ENCODE assay signal across 8 mouse cellular contexts in genomic region chr5:134507307-134507706, GRCm38 (mm10). TPM values are rescaled to one million over a fixed set of nuclear protein-coding genes. Genes with fewer than 3 reads are reported as not detected.
DNase-seq lines count a peak whose midpoint lies in the region; ATAC-seq lines count a peak whose summit lies in the region.

No protein-coding gene starts in this region.

- H3K9ac ChIP-seq in liver, embryonic 12.5 days = no peak overlapping the region
- H3K9ac ChIP-seq in forebrain, embryonic 16.5 days (replicated peaks; ENCODE audit: low read depth, low read length) = no peak overlapping the region

- H3K4me3 ChIP-seq in liver, embryonic 12.5 days = no peak overlapping the region
- H3K4me3 ChIP-seq in forebrain, embryonic 16.5 days (replicated peaks; ENCODE audit: low read length) = no peak overlapping the region
- no peak overlapping the region for H3K4me3 ChIP-seq in limb, embryonic 10.5 days

- no peaks in the 10 kb centered on the region for H3K9me3 ChIP-seq in liver, embryonic 12.5 days (replicated peaks)
- no peaks in the 10 kb centered on the region for H3K9me3 ChIP-seq in forebrain, embryonic 16.5 days (ENCODE audit: control insufficient read depth, low read length)
- no peaks in the 10 kb centered on the region for H3K9me3 ChIP-seq in limb, embryonic 10.5 days (replicated peaks)

- peak; percentile 68 for DNase-seq in liver
- peak; percentile 74 for DNase-seq in cerebellum, adult 11-12 months
- DNase-seq in limb, embryonic 10.5 days (ENCODE audit: low spot score) = peak; percentile 74
- DNase-seq in neural tube, embryonic 10.5 days (ENCODE audit: extremely low spot score, low spot score) = peak; percentile 76
- peak; percentile 91 for DNase-seq in splenic B cell, adult 2 months (ENCODE audit: low read depth, low spot score)

- 14% methylated on average over 10 of the region's 10 CpGs for WGBS in liver, embryonic 12.5 days (ENCODE audit: insufficient replicate concordance)
- WGBS in forebrain, embryonic 16.5 days = 26% methylated on average over 10 of the region's 10 CpGs
- WGBS in limb, embryonic 10.5 days = 26% methylated on average over 10 of the region's 10 CpGs

- no peak overlapping the region for H3K4me2 ChIP-seq in liver, embryonic 12.5 days
- no peak overlapping the region for H3K4me2 ChIP-seq in forebrain, embryonic 16.5 days (ENCODE audit: low read length)

- H3K4me1 ChIP-seq in liver, embryonic 12.5 days = no peaks in the 10 kb centered on the region
- peaks cover 12% of the 10 kb centered on the region for H3K4me1 ChIP-seq in forebrain, embryonic 16.5 days (replicated peaks; ENCODE audit: control insufficient read depth, insufficient read depth, low read length)
- H3K4me1 ChIP-seq in limb, embryonic 10.5 days = no peaks in the 10 kb centered on the region; the same call in 1 of the 2 replicates

- ATAC-seq in liver, embryonic 12.5 days = no peak
- no peak for ATAC-seq in forebrain, embryonic 16.5 days
- ATAC-seq in inflammation-experienced regulatory T-cells, adult 6 months = peak; percentile 95

- no peak overlapping the region for H3K27ac ChIP-seq in liver, embryonic 12.5 days
- peak overlapping the region; percentile 13 for H3K27ac ChIP-seq in forebrain, embryonic 16.5 days (ENCODE audit: low read length)
- no peak overlapping the region for H3K27ac ChIP-seq in limb, embryonic 10.5 days

- H3K36me3 ChIP-seq in liver, embryonic 12.5 days = peaks cover 39% of the 10 kb centered on the region
- H3K36me3 ChIP-seq in forebrain, embryonic 16.5 days (ENCODE audit: control insufficient read depth, insufficient read depth) = peaks cover 40% of the 10 kb centered on the region
- peaks cover 96% of the 10 kb centered on the region for H3K36me3 ChIP-seq in limb, embryonic 10.5 days
- 0 out of 2 replicates have a peak, but pooled peaks cover 2% of the 10 kb centered on the region for H3K36me3 ChIP-seq in splenic B cell, adult 2 months (ENCODE audit: control insufficient read depth, insufficient read depth, low read length, poor library complexity, severe bottlenecking)

- H3K27me3 ChIP-seq in liver, embryonic 12.5 days (replicated peaks) = no peaks in the 10 kb centered on the region
- no peaks in the 10 kb centered on the region for H3K27me3 ChIP-seq in forebrain, embryonic 16.5 days (replicated peaks; ENCODE audit: control insufficient read depth, insufficient read depth, low read length)
- H3K27me3 ChIP-seq in limb, embryonic 10.5 days (ENCODE audit: low read depth, poor library complexity, severe bottlenecking) = no peaks in the 10 kb centered on the region
- no peaks in the 10 kb centered on the region for H3K27me3 ChIP-seq in splenic B cell, adult 2 months (ENCODE audit: control insufficient read depth, insufficient read depth, low read length, poor library complexity, severe bottlenecking)

RNA-seq across cellular contexts. Expression of gene Clip2, which starts 44.9 kb away (rescaled TPM):
- polyA plus RNA-seq in liver, embryonic 12.5 days (2016; fragmentation: Nextera tagmentation; extraction: Ambion mirVana) = 0.94 and 1.0 TPM in 2 replicates
- polyA plus RNA-seq in forebrain, embryonic 16.5 days (2015; fragmentation: Nextera tagmentation; extraction: Ambion mirVana) = 16.2 and 16.6 TPM in 2 replicates
- under 1 TPM; 0.55 to 0.88 (median 0.74) TPM for polyA plus RNA-seq in inflammation-experienced regulatory T-cells, adult 6 months (2017; shearing (Covaris generic))
- polyA plus RNA-seq in limb, embryonic 10.5 days (2016; fragmentation: Nextera tagmentation; extraction: Ambion mirVana) = 5.9 and 7.1 TPM in 2 replicates

RNA-seq across cellular contexts. Expression of gene Gtf2ird1, which starts 50.8 kb away (rescaled TPM):
- polyA plus RNA-seq in liver, embryonic 12.5 days (2016; fragmentation: Nextera tagmentation; extraction: Ambion mirVana) = 23.5 and 26.4 TPM in 2 replicates
- 83.9 and 96.6 TPM in 2 replicates for polyA plus RNA-seq in forebrain, embryonic 16.5 days (2015; fragmentation: Nextera tagmentation; extraction: Ambion mirVana)
- polyA plus RNA-seq in inflammation-experienced regulatory T-cells, adult 6 months (2017; shearing (Covaris generic)) = 10 to 100 TPM in 1 of 3 experiments, 1 to 10 TPM in 2; 3.5 to 12.4 (median 5.7) TPM
- 131 and 153 TPM in 2 replicates for polyA plus RNA-seq in limb, embryonic 10.5 days (2016; fragmentation: Nextera tagmentation; extraction: Ambion mirVana)

RNA-seq across cellular contexts. Expression of gene Syna, which starts 52.7 kb away (rescaled TPM):
- polyA plus RNA-seq in liver, embryonic 12.5 days (2016; fragmentation: Nextera tagmentation; extraction: Ambion mirVana) = not detected in 2 replicates
- 0.41 and 0.86 TPM in 2 replicates for polyA plus RNA-seq in forebrain, embryonic 16.5 days (2015; fragmentation: Nextera tagmentation; extraction: Ambion mirVana)
- 1 to 10 TPM in 1 of 3 experiments, under 1 TPM in 1, not detected in 1; 0.28 to 1.1 TPM for polyA plus RNA-seq in inflammation-experienced regulatory T-cells, adult 6 months (2017; shearing (Covaris generic))
- polyA plus RNA-seq in limb, embryonic 10.5 days (2016; fragmentation: Nextera tagmentation; extraction: Ambion mirVana) = 0.06 and 0.08 TPM in 2 replicates
